Mouse (Mus musculus) testis, adult 2 months (tissue): Measurements from ENCODE around the gene Mast4. TPM values are rescaled to one million over a fixed set of nuclear protein-coding genes. Genes with fewer than 3 reads are reported as not detected.

ENCODE experiments used
- H3K27ac ChIP-seq: fragments of 200-500 bp; 2 replicates; pipeline ENCODE4 v1.5.1; 2012; ENCODE audit warnings: low read depth, low read length; ENCODE audit not compliant: control insufficient read depth, insufficient read depth
- H3K27me3 ChIP-seq: fragments of 200-500 bp; 2 replicates; pipeline ENCODE4 v1.6.1; 2012; ENCODE audit warnings: mild to moderate bottlenecking, low read length, moderate library complexity; ENCODE audit not compliant: control insufficient read depth, insufficient read depth
- H3K36me3 ChIP-seq: fragments of 200-500 bp; 2 replicates; pipeline ENCODE4 v1.6.1; 2012; ENCODE audit warnings: mild to moderate bottlenecking, low read length; ENCODE audit not compliant: control insufficient read depth, insufficient read depth
- H3K4me1 ChIP-seq: fragments of 200-500 bp; 2 replicates; pipeline ENCODE4 v1.6.1; 2012; ENCODE audit warnings: low read length; ENCODE audit not compliant: control insufficient read depth, insufficient read depth
- H3K4me3 ChIP-seq: fragments of 200-500 bp; 2 replicates; pipeline ENCODE4 v1.5.1; 2012; ENCODE audit warnings: low read depth, mild to moderate bottlenecking, low read length, moderate library complexity, mixed read lengths; ENCODE audit not compliant: control insufficient read depth
- CTCF ChIP-seq: fragments of 200-500 bp; IDR thresholded peaks from 2 replicates; pipeline ENCODE4 v1.5.1; 2012; ENCODE audit warnings: low read depth, mild to moderate bottlenecking, inconsistent platforms, low read length, moderate library complexity; ENCODE audit not compliant: control insufficient read depth, insufficient read depth, insufficient replicate concordance
- POLR2A ChIP-seq: fragments of 200-500 bp; IDR thresholded peaks from 2 replicates; pipeline ENCODE4 v1.6.1; 2012; ENCODE audit warnings: low read depth, mild to moderate bottlenecking, inconsistent platforms, low read length, moderate library complexity; ENCODE audit not compliant: control insufficient read depth
- polyA plus RNA-seq: library from polyadenylated mRNA; depleted of rRNA; stranded (reverse); fragments of >200 nt; gene quantifications from 2 replicates; pipeline ENCODE4 v1.2.3, GENCODE M21; 2012

The Mast4 gene
- polyA plus RNA-seq, 1 experiment: 5.3 TPM

DNA sequence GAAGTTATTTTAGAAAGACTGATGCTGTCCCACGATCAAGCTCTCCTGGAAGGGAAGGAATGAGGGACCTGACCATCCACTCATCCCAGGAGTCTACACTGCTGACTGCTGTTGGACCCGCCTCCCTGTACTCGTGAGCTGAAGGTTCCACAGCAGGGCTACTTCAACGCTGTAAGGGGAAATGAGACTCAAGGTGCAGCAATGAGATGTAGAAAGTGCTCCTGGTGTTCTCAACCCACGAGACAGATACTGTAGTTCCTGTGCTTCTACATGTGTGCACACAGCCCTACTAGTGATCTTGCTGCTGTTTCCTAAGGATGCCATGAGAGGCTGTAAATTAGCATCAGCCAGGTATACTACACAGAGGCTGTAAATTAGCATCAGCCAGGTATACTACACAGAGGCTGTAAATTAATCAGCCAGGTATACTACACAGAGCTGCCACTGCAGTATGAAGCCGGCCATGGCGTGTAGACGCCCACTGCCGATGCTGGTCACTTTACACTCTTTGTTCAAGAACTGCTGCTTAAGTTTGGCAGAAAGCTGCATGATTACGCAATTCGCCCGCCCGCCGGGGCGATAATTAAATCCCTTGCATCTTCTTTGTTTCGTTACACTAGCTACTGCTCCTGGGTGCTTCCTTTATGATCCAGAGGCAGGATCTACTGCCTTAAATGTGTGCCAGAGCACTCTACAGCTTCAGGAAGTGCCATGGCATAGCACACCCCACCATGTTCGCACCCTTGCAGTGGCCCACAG, 587.3 kb downstream of the Mast4 start:
- Histone ChIP-seq H3K27me3 (no peaks in the 10 kb centered on the region), H3K36me3 (no peaks in the 10 kb centered on the region), H3K27ac (no peak overlapping the region), H3K4me1 (no peaks in the 10 kb centered on the region), H3K4me3 (no peak overlapping the region)
- TF ChIP-seq CTCF (no peak), POLR2A (no peak)

GRCm38 (mm10) chr13:102745626-102746342, 588.5 kb downstream of the Mast4 start:
- H3K36me3 ChIP-seq: no peaks in the 10 kb centered on the region
- TF ChIP-seq CTCF: no peak
- TF ChIP-seq POLR2A: no peak

GRCm38 (mm10) chr13:102745270-102745600, 589.1 kb downstream of the Mast4 start:
- Histone ChIP-seq H3K36me3 (no peaks in the 10 kb centered on the region), H3K4me3 (no peak overlapping the region), H3K27me3 (no peaks in the 10 kb centered on the region), H3K4me1 (no peaks in the 10 kb centered on the region), H3K27ac (no peak overlapping the region)
- no peak for TF ChIP-seq CTCF
- TF ChIP-seq POLR2A: no peak

More at GRCm38 (mm10) chr13:102745626-102746342, 588.5 kb downstream of the Mast4 start:
- Histone ChIP-seq H3K4me1 (no peaks in the 10 kb centered on the region), H3K27me3 (no peaks in the 10 kb centered on the region), H3K4me3 (no peak overlapping the region), H3K27ac (no peak overlapping the region)

DNA sequence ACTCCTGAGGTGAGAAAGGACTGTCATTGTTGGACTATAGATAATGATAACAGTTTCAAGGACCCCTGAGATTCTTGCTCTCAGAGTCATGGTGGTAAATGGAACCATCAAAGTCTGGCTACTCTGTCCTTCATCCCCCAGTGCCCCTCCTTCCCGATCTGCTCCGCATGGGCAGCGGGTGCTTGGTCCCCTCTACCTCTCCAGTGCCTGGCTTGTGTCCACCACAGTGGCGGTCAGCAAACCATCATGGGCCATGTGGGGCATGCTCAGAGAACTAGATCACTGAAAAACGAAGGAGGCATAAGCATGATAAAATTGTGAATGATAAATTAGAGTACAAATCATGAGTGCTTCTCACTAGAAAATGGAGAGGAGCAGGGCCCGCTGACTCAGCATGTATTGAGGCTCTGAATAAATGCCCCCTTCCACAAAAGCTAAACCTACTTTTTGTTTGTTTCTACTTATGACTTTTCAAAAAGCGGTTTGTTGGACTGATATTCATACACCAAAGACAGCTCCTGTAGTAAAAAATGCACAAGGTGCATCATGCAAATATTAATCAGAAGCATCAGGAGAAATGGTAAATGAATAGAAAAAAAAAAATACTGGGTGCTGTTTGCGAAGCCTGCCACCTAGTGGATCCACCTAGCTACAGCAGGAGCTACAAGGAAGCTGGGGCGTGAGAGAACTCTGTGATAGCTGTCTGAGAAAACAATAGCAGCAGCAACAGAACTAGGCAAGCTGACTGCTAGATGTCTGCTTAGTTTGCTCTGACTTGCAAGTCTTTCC, 589.6 kb downstream of the Mast4 start:
- H3K36me3 ChIP-seq: no peaks in the 10 kb centered on the region
- TF ChIP-seq POLR2A (no peak), CTCF (peak; percentile 52; the same call in 1 of the 2 replicates)
- no peaks in the 10 kb centered on the region for H3K4me1 ChIP-seq
- H3K4me3 ChIP-seq: no peak overlapping the region
- no peak overlapping the region for H3K27ac ChIP-seq
- no peaks in the 10 kb centered on the region for H3K27me3 ChIP-seq

GRCm38 (mm10) chr13:102739720-102740535, 594.4 kb downstream of the Mast4 start:
- Histone ChIP-seq H3K4me3 (no peak overlapping the region), H3K27me3 (no peaks in the 10 kb centered on the region), H3K36me3 (no peaks in the 10 kb centered on the region), H3K4me1 (peaks cover 8% of the 10 kb centered on the region), H3K27ac (no peak overlapping the region)
- TF ChIP-seq POLR2A (no peak), CTCF (no peak)

DNA sequence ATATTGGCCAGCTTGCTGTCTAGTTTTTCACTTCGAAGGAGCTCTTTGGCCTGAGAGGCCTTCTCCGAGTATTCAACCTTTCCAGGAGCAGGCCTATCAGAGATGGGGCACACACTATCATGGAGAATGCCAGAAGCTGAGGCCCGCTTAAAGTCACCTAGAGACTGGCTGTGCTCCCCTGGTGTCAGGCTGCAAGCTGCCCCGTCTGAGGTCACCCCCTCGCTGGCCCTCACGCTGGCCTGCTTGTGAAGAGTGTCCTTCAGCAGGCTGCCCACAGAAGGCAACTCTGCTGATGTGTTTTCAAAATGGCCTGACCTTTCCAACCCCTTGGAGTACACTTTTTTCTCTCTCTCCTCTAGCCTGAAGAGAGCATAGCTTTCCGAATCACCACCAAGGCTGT, 596.5 kb downstream of the Mast4 start:
- Histone ChIP-seq H3K27me3 (no peaks in the 10 kb centered on the region), H3K4me3 (no peak overlapping the region), H3K27ac (no peak overlapping the region), H3K4me1 (peaks cover 8% of the 10 kb centered on the region), H3K36me3 (no peaks in the 10 kb centered on the region)
- TF ChIP-seq POLR2A (no peak), CTCF (no peak)
